Mouse (Mus musculus) brain, embryonic 14.5 days (tissue): ENCODE data around the gene Gm16485.

Experiments
- CTCF ChIP-seq: fragments of 200-500 bp; IDR thresholded peaks from 2 replicates; pipeline ENCODE4 v1.5.1; 2012; ENCODE audit warnings: inconsistent platforms, mild to moderate bottlenecking, moderate library complexity, borderline replicate concordance; ENCODE audit not compliant: insufficient read depth, insufficient read length; ENCODE audit errors: extremely low read depth
- POLR2A ChIP-seq: fragments of 200-500 bp; IDR thresholded peaks from 2 replicates; pipeline ENCODE4 v1.6.1; 2012; ENCODE audit warnings: mild to moderate bottlenecking, inconsistent platforms, borderline replicate concordance; ENCODE audit not compliant: poor library complexity, insufficient read depth, insufficient read length, severe bottlenecking; ENCODE audit errors: extremely low read depth

DNA sequence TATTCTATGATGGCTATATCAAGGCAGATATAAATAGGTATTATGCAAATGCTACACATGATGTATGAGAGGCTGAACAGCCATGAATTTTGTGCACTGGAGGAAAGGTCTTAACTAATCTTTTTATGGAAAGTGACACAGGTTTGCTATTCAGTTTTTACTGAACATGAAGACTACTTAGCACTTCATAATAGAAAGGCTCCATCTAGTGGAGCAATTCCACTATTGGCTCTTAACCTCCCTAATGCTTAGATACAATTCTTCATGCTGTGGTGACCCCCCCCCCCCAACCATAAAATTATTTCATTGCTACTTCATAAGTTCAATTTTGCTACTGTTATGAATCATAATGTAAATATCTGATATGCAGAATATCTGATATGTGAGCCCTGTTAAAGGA, 29.6 kb downstream of the Gm16485 start:
- no peak for TF ChIP-seq CTCF
- TF ChIP-seq POLR2A: no peak
